Mouse (Mus musculus): ENCODE data around the gene Gm21988. TPM values are rescaled to one million over a fixed set of nuclear protein-coding genes. Genes with fewer than 3 reads are reported as not detected.

Gene Gm21988
- 4.0 and 4.8 TPM in 2 replicates for polyA plus RNA-seq (2012; ENCODE audit: insufficient read depth, insufficient read length, missing spikeins)

DNA sequence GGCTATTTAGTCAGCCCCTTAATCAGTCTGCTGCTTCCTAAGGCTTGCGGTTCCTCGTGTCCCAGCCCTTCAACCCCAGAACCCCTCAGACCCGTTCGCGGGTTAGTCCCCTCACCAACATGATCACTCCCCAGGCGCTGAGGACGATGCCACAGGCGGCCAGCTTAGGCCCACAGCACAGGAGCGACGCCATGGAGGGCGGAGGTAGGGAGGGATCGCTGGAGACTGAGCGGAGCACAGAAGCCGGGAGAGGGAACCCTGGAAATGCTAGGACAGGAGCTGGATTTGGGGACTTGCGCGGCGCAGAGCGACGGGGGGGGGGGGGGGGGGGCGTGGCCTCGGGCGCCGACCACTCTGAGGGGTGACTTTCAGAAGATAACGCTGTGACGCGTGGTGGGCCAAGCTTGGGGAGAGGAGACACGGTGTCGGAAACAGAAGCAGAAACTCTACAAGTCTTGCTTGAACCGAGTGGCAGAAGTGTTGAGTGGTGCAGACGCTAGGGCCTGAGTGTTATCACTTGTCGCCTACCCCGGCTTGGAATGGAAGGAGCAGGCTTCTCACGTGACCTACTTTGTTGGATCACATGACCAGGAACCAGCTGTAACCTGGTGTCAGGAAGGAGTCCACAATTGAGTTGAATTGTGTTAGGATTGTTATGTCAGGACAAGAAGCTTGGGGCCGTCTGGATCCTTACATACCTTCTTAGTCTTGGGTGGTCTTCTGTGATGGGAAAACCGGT lies at the start of gene Gm21988, which contains the start of gene Rnasek:
Gene Gm21988 (minus strand): TSS at position 290 of the 739 bp plus-strand sequence.
Gene Rnasek (minus strand): TSS at position 302 of the 739 bp plus-strand sequence.
- peak within 1 kb of the TSS; percentile 91 for H3K4me3 ChIP-seq (ENCODE audit: insufficient read depth, low read depth, low read length)
- H3K4me1 ChIP-seq (ENCODE audit: control insufficient read depth, insufficient read depth, insufficient read length, low read length) = peaks cover 2% of the 10 kb centered on the region; the same call in 1 of the 2 replicates
- peak within 1 kb of the TSS; percentile 97 for H3K27ac ChIP-seq (replicated peaks; ENCODE audit: low read depth, low read length)

DNA sequence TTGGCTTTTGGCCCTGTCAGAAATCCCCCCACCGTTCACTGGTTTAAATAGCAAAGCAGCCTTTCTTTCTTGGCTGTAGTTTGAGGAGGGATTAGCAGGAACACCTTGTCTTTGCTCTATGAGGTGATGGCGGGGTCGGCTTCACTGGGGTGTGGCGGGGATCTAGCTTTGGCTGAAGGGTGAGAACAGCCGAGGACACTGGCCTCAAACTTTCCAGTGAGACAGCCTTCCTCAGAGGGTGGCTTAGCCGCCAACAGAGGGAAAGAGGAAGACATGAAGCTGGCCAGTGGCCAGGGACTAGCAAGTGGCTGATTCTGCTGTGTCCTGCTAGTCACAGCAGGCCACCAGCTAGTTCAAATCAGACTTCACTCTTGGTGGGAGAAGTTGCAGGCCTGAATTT lies 49.6 kb upstream of the Gm21988 start:
- Histone ChIP-seq H3K4me3 (ENCODE audit: insufficient read depth, low read depth, low read length) (no peak overlapping the region), H3K4me1 (ENCODE audit: control insufficient read depth, insufficient read depth, insufficient read length, low read length) (no peaks in the 10 kb centered on the region), H3K27ac (replicated peaks; ENCODE audit: low read depth, low read length) (no peak overlapping the region)

DNA sequence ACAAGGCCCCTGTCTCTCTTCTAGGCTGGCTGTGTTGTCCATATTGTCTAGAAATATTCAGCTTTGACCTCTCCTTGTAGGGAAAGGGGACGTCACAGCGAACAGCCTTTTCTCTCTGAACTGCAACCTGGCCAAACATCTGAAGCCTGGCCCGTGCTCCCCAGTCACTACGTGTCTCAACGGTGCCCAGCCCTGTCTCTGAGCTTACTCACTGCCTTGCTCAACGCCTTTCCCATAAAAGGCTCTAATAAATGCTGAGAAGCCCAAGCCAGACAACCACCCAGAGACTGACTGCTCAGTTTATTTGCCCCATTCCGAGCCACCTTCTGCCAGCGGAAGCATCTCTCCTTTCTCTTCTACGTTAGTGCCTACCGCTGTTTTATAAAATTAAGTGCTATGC lies 48.5 kb upstream of the Gm21988 start:
- no peaks in the 10 kb centered on the region for H3K4me1 ChIP-seq (ENCODE audit: control insufficient read depth, insufficient read depth, insufficient read length, low read length)
- no peak overlapping the region for H3K27ac ChIP-seq (replicated peaks; ENCODE audit: low read depth, low read length)
- H3K4me3 ChIP-seq (ENCODE audit: insufficient read depth, low read depth, low read length) = no peak overlapping the region

- Histone ChIP-seq H3K4me3 (ENCODE audit: insufficient read depth, low read depth, low read length) (no peak overlapping the region), H3K27ac (replicated peaks; ENCODE audit: low read depth, low read length) (no peak overlapping the region), H3K4me1 (ENCODE audit: control insufficient read depth, insufficient read depth, insufficient read length, low read length) (no peaks in the 10 kb centered on the region)
Observed at GRCm38 (mm10) chr11:70285686-70286085, 46.1 kb upstream of the Gm21988 start.

GRCm38 (mm10) chr11:70284757-70285156 lies 45.1 kb upstream of the Gm21988 start:
- H3K4me1 ChIP-seq (ENCODE audit: control insufficient read depth, insufficient read depth, insufficient read length, low read length) = no peaks in the 10 kb centered on the region
- H3K27ac ChIP-seq (replicated peaks; ENCODE audit: low read depth, low read length) = no peak overlapping the region
- H3K4me3 ChIP-seq (ENCODE audit: insufficient read depth, low read depth, low read length) = no peak overlapping the region

GRCm38 (mm10) chr11:70283666-70284065 lies 44.0 kb upstream of the Gm21988 start:
- H3K27ac ChIP-seq (replicated peaks; ENCODE audit: low read depth, low read length) = no peak overlapping the region
- no peak overlapping the region for H3K4me3 ChIP-seq (ENCODE audit: insufficient read depth, low read depth, low read length)
- H3K4me1 ChIP-seq (ENCODE audit: control insufficient read depth, insufficient read depth, insufficient read length, low read length) = no peaks in the 10 kb centered on the region

- no peak overlapping the region for H3K27ac ChIP-seq (replicated peaks; ENCODE audit: low read depth, low read length)
Observed at GRCm38 (mm10) chr11:70280441-70280840, 40.8 kb upstream of the Gm21988 start.

GRCm38 (mm10) chr11:70278961-70279360 lies 39.3 kb upstream of the Gm21988 start:
- no peak overlapping the region for H3K4me3 ChIP-seq (ENCODE audit: insufficient read depth, low read depth, low read length)
- no peak overlapping the region for H3K27ac ChIP-seq (replicated peaks; ENCODE audit: low read depth, low read length)
- no peaks in the 10 kb centered on the region for H3K4me1 ChIP-seq (ENCODE audit: control insufficient read depth, insufficient read depth, insufficient read length, low read length)

More at GRCm38 (mm10) chr11:70280441-70280840, 40.8 kb upstream of the Gm21988 start:
- Histone ChIP-seq H3K4me1 (ENCODE audit: control insufficient read depth, insufficient read depth, insufficient read length, low read length) (no peaks in the 10 kb centered on the region), H3K4me3 (ENCODE audit: insufficient read depth, low read depth, low read length) (no peak overlapping the region)

DNA sequence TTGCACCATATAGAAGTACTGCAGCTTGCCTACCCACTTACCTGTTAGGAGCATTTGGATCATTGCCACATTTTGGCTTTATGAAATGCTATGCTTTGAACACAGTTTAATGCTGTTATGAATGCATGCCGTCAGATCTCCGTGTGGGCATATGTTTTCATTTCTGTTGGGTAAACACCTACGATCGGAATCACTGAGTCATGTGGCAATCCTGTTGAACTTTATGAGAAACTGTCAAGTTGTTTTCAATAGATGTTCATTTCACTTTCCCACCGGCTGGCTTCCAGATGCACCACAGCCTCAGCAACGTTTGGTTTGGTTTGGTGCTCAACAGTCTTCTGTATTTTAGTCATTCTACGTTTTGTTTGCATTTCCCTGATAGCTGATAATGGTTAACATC lies 32.0 kb upstream of the Gm21988 start:
- H3K27ac ChIP-seq (replicated peaks; ENCODE audit: low read depth, low read length) = no peak overlapping the region
- 0 out of 2 replicates have a peak, but pooled peaks cover 2% of the 10 kb centered on the region for H3K4me1 ChIP-seq (ENCODE audit: control insufficient read depth, insufficient read depth, insufficient read length, low read length)
- H3K4me3 ChIP-seq (ENCODE audit: insufficient read depth, low read depth, low read length) = no peak overlapping the region

- no peak overlapping the region for H3K4me3 ChIP-seq (ENCODE audit: insufficient read depth, low read depth, low read length)
- H3K4me1 ChIP-seq (ENCODE audit: control insufficient read depth, insufficient read depth, insufficient read length, low read length) = peaks cover 11% of the 10 kb centered on the region
- H3K27ac ChIP-seq (replicated peaks; ENCODE audit: low read depth, low read length) = no peak overlapping the region
Observed at GRCm38 (mm10) chr11:70266405-70266804, 26.8 kb upstream of the Gm21988 start.

DNA sequence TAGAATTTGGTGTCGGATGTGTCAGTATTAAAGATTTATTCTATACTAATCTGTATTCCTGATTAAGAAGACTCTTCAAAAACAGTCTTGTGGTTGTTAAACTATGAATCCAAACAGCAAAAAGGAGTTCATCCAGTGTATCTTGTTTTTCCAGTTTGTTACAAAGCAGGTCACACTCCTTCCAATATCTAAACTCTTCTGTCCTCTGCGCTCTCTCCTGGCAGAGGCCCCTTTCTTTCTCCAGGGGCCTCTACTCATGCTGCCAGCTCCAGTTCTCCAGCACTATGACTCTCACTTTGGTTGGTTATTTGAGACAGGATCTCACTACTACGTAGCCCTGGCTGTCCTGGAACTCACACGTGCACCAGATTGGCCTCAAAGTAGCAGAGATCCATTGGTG lies 26.2 kb upstream of the Gm21988 start:
- peaks cover 11% of the 10 kb centered on the region for H3K4me1 ChIP-seq (ENCODE audit: control insufficient read depth, insufficient read depth, insufficient read length, low read length)
- no peak overlapping the region for H3K27ac ChIP-seq (replicated peaks; ENCODE audit: low read depth, low read length)
- H3K4me3 ChIP-seq (ENCODE audit: insufficient read depth, low read depth, low read length) = no peak overlapping the region

DNA sequence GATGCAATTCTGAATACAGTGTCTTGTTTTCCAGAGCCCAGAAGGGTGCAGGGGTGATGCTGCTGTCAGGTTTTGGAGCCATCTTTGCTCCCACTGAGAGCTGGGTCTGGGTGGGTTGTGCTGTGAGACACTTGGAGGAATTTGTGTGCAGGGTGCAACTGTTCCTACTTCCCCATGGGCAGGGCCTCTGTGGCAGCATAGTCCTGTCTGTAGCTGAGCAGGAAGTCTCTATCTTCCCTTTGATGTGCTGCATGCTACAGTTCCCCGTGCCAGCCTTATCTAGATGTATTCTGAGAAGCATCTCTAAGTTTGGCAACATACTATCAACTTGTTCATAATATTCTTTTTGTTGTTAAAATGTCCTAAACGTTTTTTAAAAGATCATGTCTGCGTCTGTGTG lies 25.6 kb upstream of the Gm21988 start:
- Histone ChIP-seq H3K27ac (replicated peaks; ENCODE audit: low read depth, low read length) (no peak overlapping the region), H3K4me1 (ENCODE audit: control insufficient read depth, insufficient read depth, insufficient read length, low read length) (peaks cover 11% of the 10 kb centered on the region), H3K4me3 (ENCODE audit: insufficient read depth, low read depth, low read length) (no peak overlapping the region)

- no peaks in the 10 kb centered on the region for H3K4me1 ChIP-seq (ENCODE audit: control insufficient read depth, insufficient read depth, insufficient read length, low read length)
- H3K27ac ChIP-seq (replicated peaks; ENCODE audit: low read depth, low read length) = no peak overlapping the region
- no peak overlapping the region for H3K4me3 ChIP-seq (ENCODE audit: insufficient read depth, low read depth, low read length)
Observed at GRCm38 (mm10) chr11:70259035-70259434, 19.4 kb upstream of the Gm21988 start.

- peak within 1 kb of the TSS; percentile 64 for H3K4me3 ChIP-seq (ENCODE audit: insufficient read depth, low read depth, low read length)
- H3K4me1 ChIP-seq (ENCODE audit: control insufficient read depth, insufficient read depth, insufficient read length, low read length) = no peaks in the 10 kb centered on the region
- H3K27ac ChIP-seq (replicated peaks; ENCODE audit: low read depth, low read length) = no peak within 1 kb of the TSS
Observed at GRCm38 (mm10) chr11:70254931-70255531, 15.4 kb upstream of the Gm21988 start, which contains the start of gene Alox12. TSS of gene Alox12 (minus strand) at chr11:70255353.

DNA sequence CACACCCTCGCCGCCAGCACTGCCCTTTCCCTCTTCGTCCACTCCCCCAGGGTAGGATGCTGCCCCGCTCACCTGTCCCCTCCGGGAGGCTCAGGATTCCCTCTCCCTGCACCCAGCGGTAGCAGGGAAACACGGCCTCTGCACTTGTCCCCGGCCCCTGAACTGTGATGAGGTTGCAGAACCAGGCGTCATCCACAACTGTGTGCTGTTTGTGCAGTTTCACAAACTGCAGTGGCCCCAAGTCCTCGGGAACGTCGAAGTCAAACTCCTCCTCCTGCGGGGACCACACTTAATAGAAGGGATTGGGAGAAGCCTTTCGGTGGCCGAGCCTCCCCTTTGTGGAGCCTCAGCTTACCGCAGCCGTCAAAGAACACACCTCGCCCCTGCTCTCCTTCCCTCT lies 14.7 kb upstream of the Gm21988 start:
- H3K27ac ChIP-seq (replicated peaks; ENCODE audit: low read depth, low read length) = no peak overlapping the region
- H3K4me1 ChIP-seq (ENCODE audit: control insufficient read depth, insufficient read depth, insufficient read length, low read length) = no peaks in the 10 kb centered on the region
- H3K4me3 ChIP-seq (ENCODE audit: insufficient read depth, low read depth, low read length) = peak overlapping the region; percentile 64

DNA sequence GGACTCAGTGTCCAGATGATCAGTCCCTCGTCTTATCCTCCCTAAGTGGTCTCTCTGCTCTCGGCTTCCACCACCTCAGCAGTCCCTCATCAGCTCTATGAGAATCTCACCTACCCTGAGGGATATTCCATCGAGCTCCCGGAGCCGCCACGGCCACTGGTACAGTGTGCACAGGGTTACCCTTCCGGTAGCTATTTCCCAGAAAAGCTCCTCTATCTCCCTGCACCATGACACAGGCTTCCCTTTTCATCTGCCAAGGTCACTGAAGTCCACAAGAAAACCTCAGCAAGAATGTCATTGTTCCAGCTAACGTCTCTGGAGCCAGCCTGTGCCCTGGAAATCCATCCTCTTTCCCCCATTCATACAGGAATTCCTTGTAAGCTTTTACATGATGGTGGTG lies 12.2 kb upstream of the Gm21988 start:
- no peak overlapping the region for H3K27ac ChIP-seq (replicated peaks; ENCODE audit: low read depth, low read length)
- no peak overlapping the region for H3K4me3 ChIP-seq (ENCODE audit: insufficient read depth, low read depth, low read length)
- H3K4me1 ChIP-seq (ENCODE audit: control insufficient read depth, insufficient read depth, insufficient read length, low read length) = no peaks in the 10 kb centered on the region

Data from brown adipose tissue, adult 24 weeks (tissue).